In genomic region chr12:116574720-116575119, GRCm38 (mm10) we compare ENCODE assay signal across 30 mouse cellular contexts.
DNase-seq lines count a peak whose midpoint lies in the region; ATAC-seq lines count a peak whose summit lies in the region.
"Had no signal": no experiment of that assay in that cellular context is flagged by ENCODE, and none has a peak within 500 bp of the region (broad histone marks: within the 10 kb centered on the region; RNA-seq: fewer than 3 reads in every experiment).

No protein-coding gene starts in this region.

- H3K9me3 ChIP-seq in forebrain, embryonic 15.5 days, result no peaks in the 10 kb centered on the region
- H3K9me3 ChIP-seq in forebrain, embryonic 10.5 days, result no peaks in the 10 kb centered on the region
- H3K9me3 ChIP-seq in hindbrain, embryonic 15.5 days, result no peaks in the 10 kb centered on the region
- H3K9me3 ChIP-seq in hindbrain, embryonic 10.5 days, result no peaks in the 10 kb centered on the region
- H3K9me3 ChIP-seq in neural tube, embryonic 14.5 days (ENCODE audit: control insufficient read depth, low read length), result no peaks in the 10 kb centered on the region
- H3K9me3 ChIP-seq in liver, embryonic 11.5 days (ENCODE audit: control insufficient read depth, low read length), result no peaks in the 10 kb centered on the region
- H3K9me3 ChIP-seq: heart, embryonic 10.5 days; heart, embryonic 15.5 days; liver, embryonic 13.5 days; megakaryocyte, embryonic 14.5 days; midbrain, embryonic 13.5 days had no signal

- H3K27me3 ChIP-seq in forebrain, embryonic 15.5 days, result no peaks in the 10 kb centered on the region
- H3K27me3 ChIP-seq in forebrain, embryonic 10.5 days (ENCODE audit: poor library complexity, severe bottlenecking), result no peaks in the 10 kb centered on the region
- no peaks in the 10 kb centered on the region for H3K27me3 ChIP-seq in hindbrain, embryonic 15.5 days
- no peaks in the 10 kb centered on the region for H3K27me3 ChIP-seq in hindbrain, embryonic 10.5 days (ENCODE audit: insufficient read depth, poor library complexity, severe bottlenecking)
- no peaks in the 10 kb centered on the region for H3K27me3 ChIP-seq in neural tube, embryonic 14.5 days (ENCODE audit: control insufficient read depth, insufficient read depth, low read length)
- no peaks in the 10 kb centered on the region for H3K27me3 ChIP-seq in liver, embryonic 11.5 days (replicated peaks; ENCODE audit: control insufficient read depth, insufficient read depth, low read length)
- H3K27me3 ChIP-seq: heart, embryonic 15.5 days; liver, embryonic 13.5 days; megakaryocyte, embryonic 14.5 days; midbrain, embryonic 13.5 days; Patski had no signal

- no peaks in the 10 kb centered on the region for H3K36me3 ChIP-seq in forebrain, embryonic 15.5 days
- H3K36me3 ChIP-seq in forebrain, embryonic 10.5 days (replicated peaks), result no peaks in the 10 kb centered on the region
- no peaks in the 10 kb centered on the region for H3K36me3 ChIP-seq in hindbrain, embryonic 15.5 days
- no peaks in the 10 kb centered on the region for H3K36me3 ChIP-seq in hindbrain, embryonic 10.5 days
- H3K36me3 ChIP-seq in neural tube, embryonic 14.5 days (ENCODE audit: control insufficient read depth, insufficient read depth, low read length), result no peaks in the 10 kb centered on the region
- H3K36me3 ChIP-seq in liver, embryonic 11.5 days (ENCODE audit: control insufficient read depth, insufficient read depth, low read length), result no peaks in the 10 kb centered on the region
- H3K36me3 ChIP-seq: heart, embryonic 10.5 days; heart, embryonic 15.5 days; liver, embryonic 13.5 days; midbrain, embryonic 13.5 days had no signal

- H3K4me2 ChIP-seq in forebrain, embryonic 15.5 days (replicated peaks), result no peak overlapping the region
- H3K4me2 ChIP-seq in hindbrain, embryonic 15.5 days, result no peak overlapping the region
- H3K4me2 ChIP-seq in neural tube, embryonic 14.5 days (ENCODE audit: low read depth, low read length), result no peak overlapping the region
- no peak overlapping the region for H3K4me2 ChIP-seq in liver, embryonic 11.5 days
- H3K4me2 ChIP-seq: heart, embryonic 15.5 days; liver, embryonic 13.5 days; midbrain, embryonic 13.5 days had no signal

- WGBS in forebrain, embryonic 15.5 days, result 64% methylated on average over 5 of the region's 5 CpGs
- 81% methylated on average over 5 of the region's 5 CpGs for WGBS in forebrain, embryonic 10.5 days
- WGBS in hindbrain, embryonic 15.5 days, result 62% methylated on average over 5 of the region's 5 CpGs
- 91% methylated on average over 5 of the region's 5 CpGs for WGBS in hindbrain, embryonic 10.5 days
- 55% methylated on average over 5 of the region's 5 CpGs for WGBS in neural tube, embryonic 14.5 days
- WGBS in liver, embryonic 11.5 days, result 69% methylated on average over 5 of the region's 5 CpGs

- H3K4me3 ChIP-seq in forebrain, embryonic 15.5 days, result no peak overlapping the region
- no peak overlapping the region for H3K4me3 ChIP-seq in forebrain, embryonic 10.5 days
- H3K4me3 ChIP-seq in hindbrain, embryonic 15.5 days, result no peak overlapping the region
- no peak overlapping the region for H3K4me3 ChIP-seq in hindbrain, embryonic 10.5 days
- no peak overlapping the region for H3K4me3 ChIP-seq in neural tube, embryonic 14.5 days (ENCODE audit: low read depth, low read length)
- no peak overlapping the region for H3K4me3 ChIP-seq in liver, embryonic 11.5 days (ENCODE audit: low read depth, low read length)
- H3K4me3 ChIP-seq: erythroblast, embryonic 14.5 days; heart, embryonic 10.5 days; heart, embryonic 15.5 days; liver, embryonic 13.5 days; megakaryocyte, embryonic 14.5 days; midbrain, embryonic 13.5 days had no signal

- no peak for DNase-seq in forebrain, embryonic 10.5 days (ENCODE audit: extremely low spot score, low spot score)
- no peak for DNase-seq in hindbrain, embryonic 10.5 days (ENCODE audit: low spot score)
- DNase-seq in layer of hippocampus, adult 9-11 months, result peak; percentile 31
- no peak for DNase-seq in layer of hippocampus, postnatal 36 days
- DNase-seq in liver, embryonic 11.5 days (ENCODE audit: low spot score), result no peak
- DNase-seq: adrenal gland, postnatal 10 days; cerebellum, adult 11-12 months; cerebellum, adult 9-11 months; embryo, embryonic 11 days; gastrocnemius, postnatal 25 days; heart, adult 11 months; left cerebral cortex, postnatal 4 days; liver, embryonic 13.5 days; lung, adult 18-20 months; lung, postnatal 4 days; right cerebral cortex, postnatal 4 days; thymus, adult 18-20 months; thymus, postnatal 25 days had no signal

- ATAC-seq in forebrain, embryonic 15.5 days (replicated peaks), result no peak; the same call in 1 of the 2 replicates
- peak; percentile 55; the same call in 1 of the 2 replicates for ATAC-seq in hindbrain, embryonic 15.5 days (ENCODE audit: low FRiP score, low read depth)
- ATAC-seq in neural tube, embryonic 14.5 days (ENCODE audit: low read depth), result peak; percentile 44; the same call in 1 of the 2 replicates
- no peak for ATAC-seq in liver, embryonic 11.5 days (replicated peaks; ENCODE audit: low FRiP score)
- ATAC-seq: intestine, postnatal 0 days; lung, postnatal 0 days; midbrain, embryonic 13.5 days; Patski had no signal

- 0 out of 2 replicates have a peak, but pooled peaks cover 5% of the 10 kb centered on the region for H3K4me1 ChIP-seq in forebrain, embryonic 15.5 days
- no peaks in the 10 kb centered on the region for H3K4me1 ChIP-seq in forebrain, embryonic 10.5 days
- peaks cover 22% of the 10 kb centered on the region for H3K4me1 ChIP-seq in hindbrain, embryonic 15.5 days (replicated peaks)
- no peaks in the 10 kb centered on the region for H3K4me1 ChIP-seq in hindbrain, embryonic 10.5 days (replicated peaks)
- H3K4me1 ChIP-seq in neural tube, embryonic 14.5 days (ENCODE audit: control insufficient read depth, insufficient read depth, low read length), result no peaks in the 10 kb centered on the region
- H3K4me1 ChIP-seq in liver, embryonic 11.5 days (replicated peaks; ENCODE audit: control insufficient read depth, insufficient read depth, low read length), result no peaks in the 10 kb centered on the region
- H3K4me1 ChIP-seq: heart, embryonic 10.5 days; heart, embryonic 15.5 days; liver, embryonic 13.5 days; megakaryocyte, embryonic 14.5 days had no signal

- H3K9ac ChIP-seq in forebrain, embryonic 15.5 days (replicated peaks), result no peak overlapping the region
- no peak overlapping the region for H3K9ac ChIP-seq in hindbrain, embryonic 15.5 days
- no peak overlapping the region for H3K9ac ChIP-seq in neural tube, embryonic 14.5 days (replicated peaks; ENCODE audit: low read depth, low read length)
- H3K9ac ChIP-seq in liver, embryonic 11.5 days (ENCODE audit: low read depth, low read length), result no peak overlapping the region
- H3K9ac ChIP-seq: heart, embryonic 15.5 days; liver, embryonic 13.5 days; midbrain, embryonic 13.5 days had no signal

- H3K27ac ChIP-seq in forebrain, embryonic 15.5 days (replicated peaks), result peak overlapping the region; percentile 59; the same call in 1 of the 2 replicates
- H3K27ac ChIP-seq in forebrain, embryonic 10.5 days, result no peak overlapping the region
- peak overlapping the region; percentile 71; the same call in 1 of the 2 replicates for H3K27ac ChIP-seq in hindbrain, embryonic 15.5 days (replicated peaks)
- no peak overlapping the region for H3K27ac ChIP-seq in hindbrain, embryonic 10.5 days
- peak overlapping the region; percentile 70 for H3K27ac ChIP-seq in neural tube, embryonic 14.5 days (ENCODE audit: low read depth, low read length)
- H3K27ac ChIP-seq in liver, embryonic 11.5 days (ENCODE audit: low read depth, low read length), result no peak overlapping the region
- H3K27ac ChIP-seq: heart, embryonic 10.5 days; heart, embryonic 15.5 days; liver, embryonic 13.5 days; midbrain, embryonic 13.5 days; stomach, postnatal 0 days had no signal

Comparison
In these comparisons a context has a peak if more than half of its experiments do, and no peak if none do; other contexts are left out.
1. H3K27ac ChIP-seq: peak in forebrain, embryonic 15.5 days (single experiment), hindbrain, embryonic 15.5 days (single experiment) and neural tube, embryonic 14.5 days (single experiment); none in forebrain, embryonic 10.5 days (single experiment), hindbrain, embryonic 10.5 days (single experiment) and liver, embryonic 11.5 days (single experiment).
2. ATAC-seq: peak in hindbrain, embryonic 15.5 days (single experiment) and neural tube, embryonic 14.5 days (single experiment); none in forebrain, embryonic 15.5 days (single experiment) and liver, embryonic 11.5 days (single experiment).